In the genomic region with DNA sequence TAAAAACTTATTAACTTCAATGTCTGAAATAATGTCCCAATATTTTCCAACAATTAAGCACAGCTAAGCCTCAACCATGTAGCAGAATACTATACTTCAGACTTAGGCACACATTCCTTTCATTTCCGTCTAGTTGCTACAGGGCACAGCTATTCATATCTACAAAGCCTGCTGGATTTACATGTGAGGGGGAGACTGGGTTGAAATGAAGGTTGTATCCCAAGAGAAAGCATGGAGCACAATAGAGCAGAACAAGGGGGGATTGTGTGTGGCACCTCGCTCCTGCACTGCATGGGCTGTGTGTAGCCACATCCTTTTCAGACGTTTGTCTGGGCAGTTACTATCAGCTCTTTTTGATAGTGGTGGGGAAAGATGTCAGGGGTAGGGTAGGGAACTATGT, we compare ENCODE assay signal across 8 mouse cellular contexts.
DNase-seq lines count a peak whose midpoint lies in the region; ATAC-seq and TF ChIP-seq lines count a peak whose summit lies in the region.

No protein-coding gene starts in this region.

- peaks cover 32% of the 10 kb centered on the region for H3K4me1 ChIP-seq in forebrain, embryonic 10.5 days
- H3K4me1 ChIP-seq in forebrain, embryonic 16.5 days (replicated peaks; ENCODE audit: control insufficient read depth, insufficient read depth, low read length), result peaks cover 5% of the 10 kb centered on the region
- no peaks in the 10 kb centered on the region for H3K4me1 ChIP-seq in embryonic facial prominence, embryonic 11.5 days (ENCODE audit: control insufficient read depth, insufficient read depth, low read length)
- H3K4me1 ChIP-seq in hindbrain, postnatal 0 days (ENCODE audit: insufficient read depth, low read length), result 0 out of 2 replicates have a peak, but pooled peaks cover 6% of the 10 kb centered on the region
- H3K4me1 ChIP-seq in midbrain, embryonic 12.5 days, result peaks cover 27% of the 10 kb centered on the region
- no peaks in the 10 kb centered on the region for H3K4me1 ChIP-seq in cerebellum, adult 2 months (ENCODE audit: control insufficient read depth, insufficient read depth, low read length)

- H3K36me3 ChIP-seq in forebrain, embryonic 10.5 days (replicated peaks), result no peaks in the 10 kb centered on the region
- H3K36me3 ChIP-seq in forebrain, embryonic 16.5 days (ENCODE audit: control insufficient read depth, insufficient read depth), result no peaks in the 10 kb centered on the region
- H3K36me3 ChIP-seq in embryonic facial prominence, embryonic 11.5 days (replicated peaks; ENCODE audit: control insufficient read depth, insufficient read depth, low read depth, low read length), result no peaks in the 10 kb centered on the region
- H3K36me3 ChIP-seq in hindbrain, postnatal 0 days (ENCODE audit: insufficient read depth, low read length), result no peaks in the 10 kb centered on the region
- no peaks in the 10 kb centered on the region for H3K36me3 ChIP-seq in midbrain, embryonic 12.5 days

- peaks cover 63% of the 10 kb centered on the region for H3K27me3 ChIP-seq in forebrain, embryonic 10.5 days (ENCODE audit: poor library complexity, severe bottlenecking)
- H3K27me3 ChIP-seq in forebrain, embryonic 16.5 days (replicated peaks; ENCODE audit: control insufficient read depth, insufficient read depth, low read length), result peaks cover 27% of the 10 kb centered on the region
- H3K27me3 ChIP-seq in embryonic facial prominence, embryonic 11.5 days (ENCODE audit: control insufficient read depth, insufficient read depth, low read length), result no peaks in the 10 kb centered on the region
- H3K27me3 ChIP-seq in hindbrain, postnatal 0 days (ENCODE audit: insufficient read depth, low read length), result no peaks in the 10 kb centered on the region
- H3K27me3 ChIP-seq in midbrain, embryonic 12.5 days, result no peaks in the 10 kb centered on the region
- H3K27me3 ChIP-seq in cerebellum, adult 2 months (ENCODE audit: control insufficient read depth, insufficient read depth, low read length), result no peaks in the 10 kb centered on the region

- no peak for TF ChIP-seq POLR2A in cerebellum, adult 2 months (IDR thresholded peaks at IDR 0.05; ENCODE audit: borderline replicate concordance, insufficient read depth, low read length)

- no peaks in the 10 kb centered on the region for H3K9me3 ChIP-seq in forebrain, embryonic 10.5 days
- H3K9me3 ChIP-seq in forebrain, embryonic 16.5 days (ENCODE audit: control insufficient read depth, low read length), result no peaks in the 10 kb centered on the region
- H3K9me3 ChIP-seq in embryonic facial prominence, embryonic 11.5 days (replicated peaks; ENCODE audit: control insufficient read depth, low read length), result no peaks in the 10 kb centered on the region
- H3K9me3 ChIP-seq in hindbrain, postnatal 0 days (ENCODE audit: low read length), result no peaks in the 10 kb centered on the region
- no peaks in the 10 kb centered on the region for H3K9me3 ChIP-seq in midbrain, embryonic 12.5 days

- peak; percentile 17 for DNase-seq in forebrain, embryonic 10.5 days (ENCODE audit: extremely low spot score, low spot score)
- DNase-seq in embryonic facial prominence, embryonic 11.5 days (ENCODE audit: low spot score), result peak; percentile 2
- DNase-seq in hindbrain, postnatal 0 days (ENCODE audit: low spot score), result no peak
- DNase-seq in cerebellum, adult 2 months, result no peak
- DNase-seq in lung, postnatal 4 days, result no peak
- no peak for DNase-seq in layer of hippocampus, adult 9-10 months (ENCODE audit: low spot score)

- no peak overlapping the region for H3K4me3 ChIP-seq in forebrain, embryonic 10.5 days
- no peak overlapping the region for H3K4me3 ChIP-seq in forebrain, embryonic 16.5 days (replicated peaks; ENCODE audit: low read length)
- no peak overlapping the region for H3K4me3 ChIP-seq in embryonic facial prominence, embryonic 11.5 days (ENCODE audit: low read depth, low read length)
- no peak overlapping the region for H3K4me3 ChIP-seq in hindbrain, postnatal 0 days (ENCODE audit: low read length)
- H3K4me3 ChIP-seq in midbrain, embryonic 12.5 days, result no peak overlapping the region
- H3K4me3 ChIP-seq in cerebellum, adult 2 months (replicated peaks; ENCODE audit: insufficient read depth, low read depth, low read length), result no peak overlapping the region

- H3K9ac ChIP-seq in forebrain, embryonic 16.5 days (replicated peaks; ENCODE audit: low read depth, low read length), result no peak overlapping the region
- H3K9ac ChIP-seq in embryonic facial prominence, embryonic 11.5 days (replicated peaks; ENCODE audit: low read length), result no peak overlapping the region
- no peak overlapping the region for H3K9ac ChIP-seq in hindbrain, postnatal 0 days (replicated peaks; ENCODE audit: low read length)
- no peak overlapping the region for H3K9ac ChIP-seq in midbrain, embryonic 12.5 days (replicated peaks)

- H3K27ac ChIP-seq in forebrain, embryonic 10.5 days, result no peak overlapping the region
- no peak overlapping the region for H3K27ac ChIP-seq in forebrain, embryonic 16.5 days (ENCODE audit: low read length)
- H3K27ac ChIP-seq in embryonic facial prominence, embryonic 11.5 days (replicated peaks; ENCODE audit: low read depth, low read length), result no peak overlapping the region
- no peak overlapping the region for H3K27ac ChIP-seq in hindbrain, postnatal 0 days
- H3K27ac ChIP-seq in midbrain, embryonic 12.5 days (replicated peaks), result peak overlapping the region; percentile 65
- H3K27ac ChIP-seq in cerebellum, adult 2 months (ENCODE audit: insufficient read depth, low read length), result no peak overlapping the region

- no peak overlapping the region for H3K4me2 ChIP-seq in forebrain, embryonic 16.5 days (ENCODE audit: low read length)
- no peak overlapping the region for H3K4me2 ChIP-seq in embryonic facial prominence, embryonic 11.5 days (ENCODE audit: low read depth, low read length)
- no peak overlapping the region for H3K4me2 ChIP-seq in hindbrain, postnatal 0 days (ENCODE audit: low read depth, low read length)
- H3K4me2 ChIP-seq in midbrain, embryonic 12.5 days (replicated peaks), result 0 out of 2 replicates have a peak overlapping the region, but pooled peaks have one; percentile 2

- 13% methylated on average over 3 of the region's 3 CpGs for WGBS in forebrain, embryonic 10.5 days
- WGBS in forebrain, embryonic 16.5 days, result 7% methylated on average over 3 of the region's 3 CpGs
- 15% methylated on average over 3 of the region's 3 CpGs for WGBS in embryonic facial prominence, embryonic 11.5 days
- 29% methylated on average over 3 of the region's 3 CpGs for WGBS in hindbrain, postnatal 0 days
- 5% methylated on average over 3 of the region's 3 CpGs for WGBS in midbrain, embryonic 12.5 days
- 71% methylated on average over 3 of the region's 3 CpGs for WGBS in cerebellum, adult 2 months

- TF ChIP-seq CTCF in hindbrain, postnatal 0 days (IDR thresholded peaks at IDR 0.05; ENCODE audit: low read depth), result no peak
- TF ChIP-seq CTCF in cerebellum, adult 2 months (IDR thresholded peaks at IDR 0.05; ENCODE audit: borderline replicate concordance, insufficient read depth, low read depth, low read length), result no peak

- ATAC-seq in forebrain, embryonic 16.5 days, result no peak
- ATAC-seq in embryonic facial prominence, embryonic 11.5 days (replicated peaks; ENCODE audit: insufficient number of reproducible peaks, low FRiP score, low TSS enrichment, low read depth), result peak; percentile 87; the same call in 1 of the 2 replicates
- ATAC-seq in hindbrain, postnatal 0 days, result peak; percentile 47; the same call in 1 of the 2 replicates
- peak; percentile 88 for ATAC-seq in midbrain, embryonic 12.5 days (ENCODE audit: low FRiP score, low read depth)

Comparison
In these comparisons a context has a peak if more than half of its experiments do, and no peak if none do; other contexts are left out.
1. DNase-seq: peak in forebrain, embryonic 10.5 days (single experiment) and embryonic facial prominence, embryonic 11.5 days (single experiment); none in hindbrain, postnatal 0 days (single experiment), cerebellum, adult 2 months (0 of 2), lung, postnatal 4 days (0 of 2) and layer of hippocampus, adult 9-10 months (single experiment).